Mouse (Mus musculus) thymus, postnatal 10 days (tissue): ENCODE measurements around the gene Chchd10.

Source experiments
- DNase-seq, 2 experiments: peaks; one replicate each; pipeline ENCODE4 v3.0.0; 2021; ENCODE audit warnings: low spot score in 2 of 2

The Chchd10 gene

GRCm38 (mm10) chr10:75924324-75924723 is 8.6 kb upstream of the Chchd10 start:
- DNase-seq, result no peak

DNA sequence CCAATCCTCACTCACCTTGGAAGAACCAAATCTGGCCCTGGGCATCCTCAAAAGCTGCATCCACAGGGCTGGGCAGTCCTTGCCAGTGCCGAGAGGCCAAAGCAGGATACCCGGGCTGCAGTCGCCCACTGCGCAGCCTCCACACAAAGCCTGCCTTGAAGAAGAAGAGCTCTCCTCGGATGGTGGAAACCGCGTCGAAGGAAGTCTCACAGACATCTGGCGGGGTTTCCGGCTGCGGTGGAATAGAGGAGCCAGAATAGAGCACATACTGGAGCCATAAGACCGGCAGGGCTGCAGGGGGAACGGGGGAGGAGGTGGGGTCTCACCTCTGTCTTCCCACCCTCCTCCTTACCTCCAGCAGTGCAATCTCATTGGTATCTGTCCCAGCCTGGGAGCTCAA is 6.5 kb upstream of the Chchd10 start:
- peak in 1 of 2 experiments; percentile 27 for DNase-seq

GRCm38 (mm10) chr10:75930304-75930703 is 2.6 kb upstream of the Chchd10 start:
- no peak for DNase-seq

DNA sequence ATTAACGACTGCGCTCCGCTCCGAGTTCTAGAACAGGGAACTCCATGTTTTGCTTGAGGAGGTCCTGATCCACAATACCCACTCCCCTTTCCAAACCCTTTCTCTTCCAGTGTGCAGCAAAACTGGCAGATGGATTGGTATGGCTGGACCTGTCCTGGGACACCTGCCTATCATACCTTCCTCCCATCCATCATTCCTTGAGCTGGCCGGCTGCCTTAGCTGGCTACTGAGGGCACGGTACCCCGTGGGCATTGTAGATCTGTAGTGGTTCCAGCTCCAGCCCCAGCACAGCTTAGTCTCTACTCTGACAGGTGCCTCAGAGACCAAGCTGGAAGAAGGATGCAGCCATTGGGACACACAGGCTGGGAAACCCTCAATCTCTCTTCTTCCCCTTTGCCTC is 1.6 kb upstream of the Chchd10 start:
- DNase-seq, result no peak

DNA sequence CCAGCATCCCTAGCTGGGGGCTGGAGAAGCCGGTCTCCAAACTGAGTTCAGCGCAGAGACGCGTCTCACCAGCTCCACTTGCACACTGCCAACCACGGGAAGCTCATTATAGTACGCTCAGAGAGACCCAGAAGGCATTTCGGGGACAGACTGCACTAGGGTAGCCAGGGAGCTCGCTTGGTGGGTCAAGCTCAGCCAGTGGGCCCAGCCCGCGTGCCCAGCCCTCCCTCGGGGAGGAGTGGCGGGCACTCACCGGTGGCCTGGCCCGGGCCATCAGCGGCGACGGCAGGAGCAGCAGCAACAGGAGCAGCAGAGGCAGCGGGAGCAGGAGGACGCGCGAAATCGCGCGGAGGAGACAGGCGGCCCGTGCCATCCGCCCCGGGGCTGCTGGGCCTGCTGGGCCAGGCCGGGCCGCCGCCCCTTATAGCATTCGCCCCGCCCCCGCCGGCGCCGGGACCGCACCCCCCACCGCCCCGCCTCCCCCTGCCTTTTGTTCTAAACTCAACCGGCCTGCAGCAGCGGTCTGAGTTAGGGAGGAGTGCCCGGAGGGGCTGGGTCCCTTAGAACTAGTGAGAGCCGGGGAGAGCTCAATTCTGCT is 750 bp upstream of the Chchd10 start:
- peak in 1 of 2 experiments; percentile 31 for DNase-seq

DNA sequence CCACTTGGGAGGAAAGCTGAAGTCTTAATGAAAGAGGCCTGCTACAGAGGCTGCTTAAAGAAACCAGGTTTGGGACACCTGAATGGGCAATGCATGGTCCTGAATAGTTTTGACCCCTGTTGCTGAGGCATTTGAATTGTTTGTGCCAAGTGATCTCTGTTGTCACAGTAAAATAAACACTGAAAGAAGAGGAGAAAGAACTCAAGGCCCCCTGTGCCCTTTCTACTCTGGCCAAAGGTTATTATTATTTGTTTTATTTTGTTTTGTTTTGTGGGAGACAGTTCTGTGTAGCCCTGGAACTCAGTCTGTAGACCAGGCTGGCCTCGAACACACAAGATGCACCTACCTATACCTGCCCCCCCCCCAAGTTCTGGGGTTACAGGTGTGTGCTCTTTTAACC is 2.1 kb downstream of the Chchd10 start:
- DNase-seq, result no peak

DNA sequence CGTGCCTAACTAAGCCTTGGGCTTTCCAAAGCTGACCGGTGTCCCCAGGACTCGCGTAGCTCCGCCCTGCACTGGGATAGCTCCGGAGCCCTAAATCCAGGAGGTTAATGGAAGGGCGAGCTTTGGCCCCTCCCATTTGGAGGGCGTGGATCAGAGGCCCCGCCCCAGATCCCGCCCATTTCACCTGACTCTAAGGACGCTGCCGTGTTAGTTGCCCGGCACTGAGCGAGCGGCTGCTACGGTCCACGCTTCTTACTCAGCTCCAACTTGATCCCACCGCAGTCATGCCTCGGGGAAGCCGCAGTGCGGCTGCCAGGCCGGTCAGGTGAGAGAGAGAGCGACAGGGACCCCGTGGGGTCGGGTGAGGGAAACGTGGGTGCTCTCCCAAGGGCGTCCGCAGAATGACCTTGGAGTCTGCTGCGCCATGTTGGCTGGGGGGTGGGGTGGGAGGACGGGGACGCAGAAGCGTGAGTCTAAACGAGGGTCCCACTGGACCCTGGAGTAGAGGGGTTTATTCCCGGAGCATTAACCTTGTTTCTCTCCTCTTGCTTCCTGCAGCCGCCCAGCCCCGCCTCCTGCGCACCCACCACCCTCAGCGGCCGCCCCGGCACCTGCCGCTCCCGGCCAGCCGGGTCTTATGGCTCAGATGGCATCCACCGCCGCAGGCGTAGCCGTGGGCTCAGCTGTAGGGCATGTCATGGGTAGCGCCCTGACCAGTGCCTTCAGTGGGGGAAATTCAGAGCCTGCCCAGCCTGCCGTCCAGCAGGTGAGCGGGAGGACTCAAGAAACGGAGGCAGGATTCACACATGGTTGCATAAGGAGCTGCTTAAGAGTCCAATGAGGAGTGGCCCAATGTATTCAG is 3.0 kb downstream of the Chchd10 start, which contains the start of gene Mmp11:
Gene Mmp11 (minus strand): TSS at position 817 of the 862 bp plus-strand sequence.
- peak; percentile 43 to 44 for DNase-seq

GRCm38 (mm10) chr10:75936909-75937667 is 4.2 kb downstream of the Chchd10 start:
- DNase-seq, result no peak

DNA sequence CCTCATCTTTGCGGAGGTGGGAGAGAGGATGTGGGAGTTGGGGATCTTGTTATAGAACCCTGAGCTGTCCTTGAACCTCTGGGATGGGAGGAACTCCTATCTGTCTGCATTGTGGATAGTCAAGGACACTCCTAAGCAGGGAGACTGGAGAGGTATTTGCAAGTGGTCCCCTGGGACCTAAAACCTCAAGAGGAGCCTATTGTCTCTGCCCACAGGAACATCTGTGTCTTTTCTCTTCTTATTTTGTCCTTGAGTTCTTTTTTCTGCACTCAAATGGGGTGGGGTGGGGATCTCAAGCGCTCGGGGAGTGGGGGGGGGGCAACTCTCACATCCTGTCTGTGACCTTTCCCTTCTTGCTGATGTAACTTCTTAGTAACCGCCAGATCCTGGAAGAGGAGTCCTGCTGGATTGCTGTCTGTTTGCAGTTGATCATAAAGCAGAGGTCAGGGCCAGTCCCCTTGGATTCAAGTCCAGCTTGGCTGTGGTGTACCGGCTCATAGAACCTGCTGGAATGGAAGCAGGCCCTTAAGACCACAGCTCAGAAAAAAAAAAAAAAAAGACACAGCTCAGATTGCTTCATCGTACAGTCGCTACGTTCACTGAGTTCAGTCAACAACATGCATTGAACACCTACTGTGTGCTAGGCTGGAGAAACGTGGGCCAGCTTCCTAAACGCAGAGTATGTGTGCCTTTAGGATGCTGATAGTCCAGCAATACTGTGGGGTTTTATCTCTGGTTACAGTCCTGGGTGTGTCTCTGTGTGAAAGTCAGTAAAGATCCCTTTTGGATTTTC is 5.1 kb downstream of the Chchd10 start:
- no peak for DNase-seq

DNA sequence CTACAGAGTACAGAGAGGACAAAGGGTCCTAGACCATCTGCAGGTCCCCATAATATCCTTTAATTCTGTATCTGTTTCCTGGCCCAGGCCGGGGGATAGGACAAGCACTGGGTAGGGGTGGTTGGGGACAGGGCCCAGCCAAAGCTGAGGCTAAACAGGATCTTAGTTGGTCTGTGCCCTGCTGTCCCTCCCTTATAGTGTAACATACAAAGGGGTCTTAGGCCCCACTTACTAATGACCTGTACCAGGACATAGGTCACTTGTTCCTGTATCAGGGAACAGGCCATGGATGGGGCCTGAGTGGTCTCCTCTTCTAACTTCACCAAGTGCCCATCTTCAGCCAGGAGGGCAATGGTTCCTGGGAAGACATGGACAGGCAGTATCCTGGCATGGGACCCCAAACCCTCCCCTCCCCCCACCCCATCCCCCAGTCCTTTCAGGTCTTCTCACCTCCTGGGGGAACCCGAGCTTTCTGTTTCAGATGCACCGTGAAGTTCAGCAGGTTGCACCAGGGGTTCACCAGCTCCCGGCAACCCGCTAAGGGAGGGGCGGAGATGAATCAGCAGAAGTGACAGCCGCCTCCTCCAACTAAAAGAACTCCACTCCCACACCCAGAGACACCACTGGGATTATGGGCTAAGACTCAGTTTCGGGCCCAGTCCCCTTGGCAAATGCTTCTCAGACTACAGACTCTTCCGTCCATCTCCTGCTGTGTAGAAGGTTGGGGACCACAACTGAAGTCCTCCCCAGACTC is 6.7 kb downstream of the Chchd10 start:
- no peak for DNase-seq

DNA sequence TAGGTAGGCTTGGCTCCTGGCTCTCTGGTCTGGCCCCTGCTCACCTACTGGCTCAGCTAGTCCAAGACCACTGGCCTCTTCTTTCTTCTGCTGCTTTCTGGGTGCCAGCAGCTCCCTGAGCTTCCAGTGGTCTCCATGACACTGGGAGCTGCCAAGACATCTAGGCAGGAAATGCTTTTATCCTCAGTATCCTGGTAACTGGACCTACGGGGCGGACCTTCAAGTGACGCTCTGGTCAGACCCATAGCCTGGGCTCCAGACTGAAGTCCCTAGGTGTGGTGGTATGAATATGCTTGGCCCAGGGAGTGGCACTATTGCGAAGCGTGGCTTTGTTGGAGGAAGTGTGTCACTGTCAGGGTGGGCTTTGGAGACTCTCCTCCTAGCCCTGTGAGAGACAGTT is 7.6 kb downstream of the Chchd10 start, which contains the start of gene Gm867:
Gene Gm867 (minus strand): TSS at position 153 of the 400 bp plus-strand sequence.
- no peak for DNase-seq

DNA sequence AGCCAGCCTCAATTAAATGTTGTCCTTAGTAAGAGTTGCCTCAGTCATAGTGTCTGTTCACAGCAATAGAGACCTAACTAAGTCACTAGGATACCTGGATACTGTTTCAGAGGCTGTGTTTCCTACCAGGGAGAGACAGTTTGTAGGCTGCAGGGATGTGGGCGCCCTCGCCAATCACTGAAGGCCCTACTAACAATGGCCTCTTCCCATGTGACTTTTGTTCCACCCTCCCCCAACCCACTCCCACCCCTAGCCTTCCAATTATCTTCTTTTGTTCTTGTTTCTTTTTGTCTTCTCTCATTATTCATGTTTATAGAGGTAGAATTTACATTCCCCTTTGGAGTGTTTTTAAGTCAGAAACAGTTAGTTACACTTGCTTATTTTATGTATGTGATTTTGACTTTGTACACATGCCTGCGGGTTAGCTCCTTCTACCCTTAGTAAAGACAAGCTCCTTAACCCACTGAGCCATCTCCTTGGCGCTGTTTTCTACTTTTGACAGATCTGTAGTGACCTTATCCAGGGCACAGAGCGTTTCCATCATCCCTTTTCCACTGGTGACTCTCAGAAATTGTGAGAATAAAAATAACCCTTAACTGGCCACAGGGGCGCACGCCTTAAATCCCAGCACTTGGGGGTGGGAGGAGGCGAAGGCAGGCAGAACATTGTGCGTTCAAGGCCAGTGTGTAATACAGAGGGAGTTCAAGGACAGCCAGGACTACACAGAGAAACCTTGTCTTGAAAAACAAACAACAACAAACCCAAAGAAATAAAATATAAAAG is 8.3 kb downstream of the Chchd10 start:
- no peak for DNase-seq

- no peak for DNase-seq
These were observed 10.0 kb downstream of the Chchd10 start, which contains the start of gene Vpreb3 for GRCm38 (mm10) chr10:75942736-75943477. Vpreb3 (plus strand) TSS chr10:75943057.

DNA sequence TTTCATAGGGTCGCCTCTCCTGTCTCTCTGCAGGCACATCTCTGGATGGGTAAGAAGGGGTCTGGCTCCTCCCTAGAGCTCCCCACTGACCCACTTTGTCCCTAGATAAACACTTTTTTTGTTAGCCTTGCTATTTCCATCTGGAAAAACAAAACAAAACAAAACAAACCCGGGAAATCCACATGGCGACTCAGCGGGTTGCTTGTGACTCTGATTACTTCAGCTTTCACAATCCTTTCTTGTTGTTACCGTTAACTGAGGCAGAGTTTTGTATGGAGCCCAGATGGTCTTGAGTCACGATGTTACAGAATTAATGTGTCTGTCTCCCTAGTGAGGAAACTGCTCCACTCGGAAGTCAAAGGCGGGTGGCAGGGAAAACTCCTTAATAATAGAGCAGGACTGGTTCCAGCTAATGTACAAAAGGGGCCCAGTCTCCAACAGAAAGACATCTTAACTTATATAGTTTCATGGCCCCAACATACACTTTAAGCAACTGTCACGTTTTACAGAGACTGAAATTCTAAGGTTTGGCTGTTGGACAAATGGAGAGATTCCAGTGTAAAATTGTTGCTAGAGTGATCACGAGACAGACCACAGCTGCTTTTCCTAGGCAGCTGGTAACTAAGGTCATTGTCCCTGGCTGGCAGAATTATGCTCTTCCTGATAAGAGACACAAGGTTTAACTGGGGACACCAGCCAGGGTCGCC is 11.3 kb downstream of the Chchd10 start:
- DNase-seq, result no peak

GRCm38 (mm10) chr10:75945213-75945612 is 12.3 kb downstream of the Chchd10 start:
- DNase-seq, result no peak

DNA sequence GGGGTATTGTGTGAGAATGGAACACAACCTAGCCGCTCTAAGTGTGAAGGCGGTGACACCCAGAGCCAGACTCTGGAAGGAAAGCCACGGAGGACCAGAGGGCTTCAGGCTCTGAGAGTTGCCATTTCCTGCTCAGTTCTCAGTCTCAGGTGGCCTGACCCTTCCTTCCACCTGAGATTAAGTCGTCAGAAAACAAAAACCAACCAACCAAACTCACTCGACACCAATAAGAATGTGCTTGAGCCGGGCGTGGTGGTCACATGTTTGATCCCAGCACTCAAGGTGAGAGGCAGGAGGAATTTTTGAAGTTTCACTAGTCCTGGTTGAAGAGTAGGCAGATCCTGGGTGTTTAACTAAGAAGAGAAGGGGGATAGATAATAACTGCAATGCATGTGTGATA is 13.0 kb downstream of the Chchd10 start:
- DNase-seq, result no peak

DNA sequence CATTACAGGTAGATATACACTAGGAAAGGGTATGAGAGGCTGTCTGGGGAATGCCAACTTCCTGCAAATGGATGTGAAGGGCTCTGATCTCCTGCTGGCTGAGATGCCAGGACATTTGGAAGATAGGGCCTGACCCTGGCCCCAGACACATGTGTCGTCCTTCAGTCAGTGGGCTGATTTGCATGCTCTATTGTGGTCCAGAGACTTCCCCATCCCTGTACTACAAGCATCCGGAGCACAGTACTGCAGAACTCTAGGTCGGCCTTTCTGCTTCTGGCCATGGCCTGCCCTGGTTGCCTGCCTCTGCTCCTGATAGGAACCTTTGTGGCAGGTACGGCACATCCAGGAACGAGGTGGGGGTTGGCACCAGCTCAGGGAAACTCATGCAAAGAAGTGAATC is 15.1 kb downstream of the Chchd10 start:
- no peak for DNase-seq
